Mouse (Mus musculus) lung, embryonic 16.5 days (tissue): ENCODE measurements at regions not wholly inside any gene's neighbourhood (a gene's known extent, or its start where the extent isn't known, plus 50 kb on each side); places are given as distances from the start of the nearest gene placed in this dataset.

ENCODE experiments used
- ATAC-seq: fragments of 200-750 bp; cut with Nextera tagmentation; 2 replicates; pipeline ENCODE4 v1.8.0; 2017; ENCODE audit warnings: low read depth, mild to moderate bottlenecking, moderate library complexity
- H3K27ac ChIP-seq: fragments of 300-500 bp; sonication (generic); 2 replicates; pipeline ENCODE4 v1.5.1; 2014; ENCODE audit warnings: mild to moderate bottlenecking, control low read depth, low read length
- H3K27me3 ChIP-seq: fragments of 300-500 bp; sonication (generic); 2 replicates; pipeline ENCODE4 v1.6.1; 2014; ENCODE audit warnings: low read depth, low read length, mixed read lengths; ENCODE audit not compliant: control insufficient read depth, insufficient read depth
- H3K36me3 ChIP-seq: fragments of 300-500 bp; sonication (generic); 2 replicates; pipeline ENCODE4 v1.6.1; 2014; ENCODE audit warnings: low read length; ENCODE audit not compliant: control insufficient read depth, insufficient read depth
- H3K4me1 ChIP-seq: fragments of 300-500 bp; sonication (generic); replicated peaks from 2 replicates; pipeline ENCODE4 v1.6.1; 2014; ENCODE audit warnings: low read length, mixed read lengths; ENCODE audit not compliant: control insufficient read depth, insufficient read depth
- H3K4me2 ChIP-seq: fragments of 300-500 bp; sonication (generic); 2 replicates; pipeline ENCODE4 v1.6.1; 2014; ENCODE audit warnings: low read depth, low read length, control low read depth
- H3K4me3 ChIP-seq: fragments of 300-500 bp; sonication (generic); 2 replicates; pipeline ENCODE4 v1.5.1; 2014; ENCODE audit warnings: mild to moderate bottlenecking, low read length, control low read depth
- H3K9ac ChIP-seq: fragments of 300-500 bp; sonication (generic); 2 replicates; pipeline ENCODE4 v1.6.1; 2014; ENCODE audit warnings: low read length, control low read depth
- H3K9me3 ChIP-seq: fragments of 300-500 bp; sonication (generic); 2 replicates; pipeline ENCODE4 v1.6.1; 2016; ENCODE audit warnings: low read length; ENCODE audit not compliant: control insufficient read depth
- WGBS: fragments of 180-500 bp; shearing (Covaris S2); extraction: QIAGEN DNeasy Blood & Tissue Kit; methylation state at CpG from one replicate; pipeline ENCODE4 v1.1.7; 2014; 5-methylcytosine and 5-hydroxymethylcytosine counted together

DNA sequence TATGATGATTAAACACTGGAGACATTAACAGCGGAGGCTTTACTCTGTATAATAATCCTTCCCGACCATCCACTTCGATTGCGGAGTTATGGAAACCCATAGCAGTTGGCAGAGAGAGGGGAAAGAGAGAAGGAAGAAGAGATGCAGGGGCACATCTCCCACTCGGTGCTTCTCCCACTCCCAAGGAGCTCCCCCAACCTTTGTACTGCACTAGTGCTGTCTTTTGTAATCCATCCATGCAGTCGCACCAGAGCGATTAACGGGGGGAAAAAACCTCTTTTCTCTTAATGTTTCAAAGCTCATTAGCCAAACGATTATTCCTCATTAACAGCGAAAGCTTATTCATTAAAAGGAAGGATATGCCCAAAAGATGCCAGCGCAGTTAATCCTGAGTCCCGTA lies 244.6 kb upstream of the Pmfbp1 start:
- H3K36me3 ChIP-seq, result no peaks in the 10 kb centered on the region
- 90% methylated on average over 12 of the region's 12 CpGs for WGBS
- no peaks in the 10 kb centered on the region for H3K4me1 ChIP-seq
- ATAC-seq, result no peak
- H3K4me2 ChIP-seq, result no peak overlapping the region
- H3K9me3 ChIP-seq, result no peaks in the 10 kb centered on the region
- H3K27me3 ChIP-seq, result no peaks in the 10 kb centered on the region
- no peak overlapping the region for H3K27ac ChIP-seq
- no peak overlapping the region for H3K9ac ChIP-seq
- H3K4me3 ChIP-seq, result no peak overlapping the region

DNA sequence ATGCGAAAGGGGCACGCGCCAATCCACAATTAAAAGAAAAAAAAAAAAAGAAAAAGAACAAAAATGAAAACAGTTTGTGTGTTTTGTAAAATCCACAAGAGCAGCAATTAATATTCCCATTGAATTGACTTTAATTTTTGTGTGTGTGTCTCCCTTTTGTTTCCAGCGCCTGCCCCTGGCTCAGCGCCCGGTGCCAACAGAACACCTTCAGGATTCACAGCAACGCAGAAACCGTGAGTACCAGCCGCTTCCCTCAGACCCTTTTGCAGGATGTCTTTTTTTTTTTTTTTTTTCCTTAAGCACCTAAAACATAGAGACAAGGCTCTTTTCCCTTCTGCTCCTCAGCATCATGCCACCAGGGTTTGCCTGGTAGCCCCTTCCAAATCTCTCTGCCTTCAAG lies 244.1 kb upstream of the Pmfbp1 start:
- no peak overlapping the region for H3K4me2 ChIP-seq
- no peak overlapping the region for H3K4me3 ChIP-seq
- no peak overlapping the region for H3K27ac ChIP-seq
- no peaks in the 10 kb centered on the region for H3K4me1 ChIP-seq
- H3K9me3 ChIP-seq, result no peaks in the 10 kb centered on the region
- 82% methylated on average over 9 of the region's 9 CpGs for WGBS
- no peak overlapping the region for H3K9ac ChIP-seq
- no peak for ATAC-seq
- H3K36me3 ChIP-seq, result no peaks in the 10 kb centered on the region
- no peaks in the 10 kb centered on the region for H3K27me3 ChIP-seq

DNA sequence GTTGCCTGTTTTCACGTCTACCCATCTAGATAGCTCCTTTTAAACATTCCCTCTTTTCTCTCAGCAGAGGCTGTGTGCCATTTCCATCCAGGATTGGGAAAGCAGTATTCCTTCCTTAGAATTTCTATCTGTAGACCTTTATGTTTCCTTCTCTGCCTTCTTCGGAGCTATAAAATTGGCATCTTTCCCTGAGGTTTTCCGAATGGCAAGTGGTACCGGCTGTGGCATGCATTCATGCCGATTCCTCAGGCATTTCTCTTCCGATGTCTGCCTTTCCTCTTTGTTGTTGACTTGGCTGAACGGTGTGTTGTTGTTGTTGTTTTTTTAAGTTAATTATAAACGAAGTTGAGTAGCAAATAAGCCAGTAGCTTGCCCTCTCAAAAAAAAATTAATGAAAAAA lies 243.3 kb upstream of the Pmfbp1 start:
- H3K27me3 ChIP-seq, result no peaks in the 10 kb centered on the region
- no peak for ATAC-seq
- H3K4me1 ChIP-seq, result no peaks in the 10 kb centered on the region
- H3K36me3 ChIP-seq, result no peaks in the 10 kb centered on the region
- H3K9me3 ChIP-seq, result no peaks in the 10 kb centered on the region
- no peak overlapping the region for H3K4me2 ChIP-seq
- H3K27ac ChIP-seq, result no peak overlapping the region
- no peak overlapping the region for H3K9ac ChIP-seq
- no peak overlapping the region for H3K4me3 ChIP-seq
- WGBS, result 74% methylated on average over 8 of the region's 8 CpGs

DNA sequence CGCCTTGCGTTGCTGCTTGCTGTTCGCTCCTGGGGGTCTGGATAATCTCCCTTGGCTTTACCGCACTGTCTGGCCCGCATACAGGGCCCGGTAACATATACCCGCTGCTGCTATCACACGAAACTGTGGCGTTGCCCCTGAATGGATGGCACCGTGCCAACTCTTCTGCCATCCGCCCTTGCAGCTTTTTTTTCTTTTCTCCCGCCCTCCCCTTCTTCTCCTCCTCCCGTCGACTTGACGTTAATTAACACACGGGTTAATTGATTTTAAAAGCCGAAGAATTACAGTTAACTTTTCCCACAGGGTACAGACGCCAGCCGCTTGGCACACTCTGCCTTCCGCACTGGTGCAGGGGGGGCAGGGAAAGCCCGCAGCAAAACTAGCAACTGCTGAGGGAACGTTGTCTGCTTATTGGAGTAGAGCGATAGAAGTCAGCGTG lies 242.4 kb upstream of the Pmfbp1 start:
- H3K4me1 ChIP-seq, result no peaks in the 10 kb centered on the region
- H3K27me3 ChIP-seq, result no peaks in the 10 kb centered on the region
- no peak overlapping the region for H3K27ac ChIP-seq
- no peak overlapping the region for H3K9ac ChIP-seq
- no peaks in the 10 kb centered on the region for H3K9me3 ChIP-seq
- 79% methylated on average over 24 of the region's 24 CpGs for WGBS
- H3K4me3 ChIP-seq, result no peak overlapping the region
- no peak for ATAC-seq
- H3K36me3 ChIP-seq, result no peaks in the 10 kb centered on the region
- H3K4me2 ChIP-seq, result 0 out of 2 replicates have a peak overlapping the region, but pooled peaks have one; percentile 8

DNA sequence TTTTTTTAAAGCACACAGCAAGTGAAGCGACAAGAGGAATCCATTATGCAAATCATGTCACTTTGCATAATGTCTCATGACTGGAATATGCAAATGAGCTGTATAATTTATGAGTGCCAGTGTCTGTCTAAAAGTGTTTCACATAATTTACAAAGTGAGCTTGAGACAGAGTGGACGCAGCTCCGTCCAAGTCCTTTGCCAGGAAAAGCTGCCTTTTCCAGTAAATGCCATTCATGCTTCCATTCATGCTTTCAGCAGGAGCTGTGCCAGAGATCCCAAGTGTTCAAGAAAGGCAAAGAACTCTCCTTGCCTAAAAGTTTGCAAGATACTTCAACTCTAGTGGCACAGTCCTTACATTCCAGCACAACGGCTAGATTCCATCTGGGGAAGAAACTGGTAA lies 241.4 kb upstream of the Pmfbp1 start:
- Histone ChIP-seq H3K27ac (no peak overlapping the region), H3K4me3 (no peak overlapping the region), H3K27me3 (no peaks in the 10 kb centered on the region), H3K36me3 (no peaks in the 10 kb centered on the region), H3K9me3 (no peaks in the 10 kb centered on the region), H3K9ac (no peak overlapping the region), H3K4me2 (no peak overlapping the region), H3K4me1 (no peaks in the 10 kb centered on the region)
- 40% methylated on average over 4 of the region's 4 CpGs for WGBS
- 0 out of 2 replicates have a peak, but pooled peaks have one; percentile 51 for ATAC-seq

DNA sequence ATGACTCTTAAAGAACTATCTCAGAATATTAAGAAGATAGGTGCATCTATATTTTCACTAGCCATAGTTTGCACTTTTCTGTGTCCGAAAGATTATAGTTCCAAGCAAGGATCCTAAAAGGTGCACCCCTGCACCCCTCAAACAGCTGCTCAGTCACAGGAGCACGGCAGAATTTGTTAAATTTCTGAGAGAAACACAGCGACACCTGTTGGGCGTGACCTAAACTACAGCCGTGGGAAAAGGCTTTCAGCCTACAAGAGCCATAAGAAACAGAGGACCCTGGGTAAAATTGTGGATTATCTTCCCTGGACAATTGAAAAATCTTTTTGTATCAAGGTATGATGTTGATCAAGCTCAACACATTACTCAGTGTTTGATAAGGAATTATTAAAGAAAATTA lies 214.7 kb upstream of the Pmfbp1 start:
- WGBS, result 16% methylated on average over 5 of the region's 5 CpGs
- ATAC-seq, result no peak

DNA sequence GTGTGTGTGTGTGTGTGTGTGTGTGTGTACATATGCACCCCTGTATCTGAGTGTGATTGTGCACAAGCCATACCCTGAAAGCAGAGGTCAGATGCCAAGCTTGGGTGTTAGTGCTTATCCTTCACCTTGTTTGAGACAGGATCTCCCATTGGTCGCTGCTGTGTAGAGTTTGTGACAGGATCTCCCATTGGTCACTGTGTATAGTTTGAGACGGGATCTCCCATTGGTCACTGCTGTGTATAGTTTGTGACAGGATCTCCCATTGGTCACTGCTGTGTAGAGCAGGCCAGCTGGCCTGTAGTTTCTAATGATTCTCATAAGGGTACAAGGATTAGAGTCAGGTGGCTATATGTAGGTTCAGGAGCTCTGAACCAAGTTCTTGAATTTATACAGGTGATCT lies 213.3 kb upstream of the Pmfbp1 start:
- H3K36me3 ChIP-seq, result no peaks in the 10 kb centered on the region
- H3K27ac ChIP-seq, result no peak overlapping the region
- H3K4me3 ChIP-seq, result no peak overlapping the region
- H3K4me1 ChIP-seq, result no peaks in the 10 kb centered on the region
- 83% methylated on average over 2 of the region's 2 CpGs for WGBS
- no peaks in the 10 kb centered on the region for H3K27me3 ChIP-seq
- no peaks in the 10 kb centered on the region for H3K9me3 ChIP-seq
- ATAC-seq, result no peak
- H3K9ac ChIP-seq, result no peak overlapping the region
- no peak overlapping the region for H3K4me2 ChIP-seq

More for the DNA sequence above, 214.7 kb upstream of the Pmfbp1 start:
- Histone ChIP-seq H3K9me3 (no peaks in the 10 kb centered on the region), H3K4me1 (no peaks in the 10 kb centered on the region), H3K27ac (no peak overlapping the region), H3K27me3 (no peaks in the 10 kb centered on the region), H3K4me2 (no peak overlapping the region), H3K9ac (no peak overlapping the region), H3K4me3 (no peak overlapping the region), H3K36me3 (no peaks in the 10 kb centered on the region)

DNA sequence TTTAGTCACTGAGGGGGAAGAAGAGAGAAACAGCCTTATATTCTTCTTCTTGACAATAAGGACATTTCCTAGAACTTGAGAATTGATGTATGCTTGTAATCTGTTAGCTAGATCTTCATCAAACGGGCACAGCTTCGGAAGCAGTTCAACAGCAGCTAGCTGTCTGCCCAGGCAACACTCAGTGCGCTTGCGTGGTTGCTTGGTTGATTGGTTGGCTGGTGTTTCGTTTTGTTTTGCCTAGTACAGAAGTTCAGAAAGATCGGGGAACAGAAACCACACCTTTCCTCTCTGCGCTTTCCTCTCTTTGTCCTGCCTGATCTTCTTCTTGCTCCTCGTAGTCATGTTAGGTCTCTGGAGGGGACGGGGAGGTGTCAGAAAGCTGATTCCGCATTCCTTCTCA lies 212.2 kb upstream of the Pmfbp1 start:
- H3K9ac ChIP-seq, result no peak overlapping the region
- H3K4me1 ChIP-seq, result no peaks in the 10 kb centered on the region
- H3K36me3 ChIP-seq, result no peaks in the 10 kb centered on the region
- WGBS, result 48% methylated on average over 10 of the region's 10 CpGs
- H3K27me3 ChIP-seq, result no peaks in the 10 kb centered on the region
- H3K27ac ChIP-seq, result no peak overlapping the region
- ATAC-seq, result no peak
- H3K9me3 ChIP-seq, result no peaks in the 10 kb centered on the region
- no peak overlapping the region for H3K4me3 ChIP-seq
- no peak overlapping the region for H3K4me2 ChIP-seq

DNA sequence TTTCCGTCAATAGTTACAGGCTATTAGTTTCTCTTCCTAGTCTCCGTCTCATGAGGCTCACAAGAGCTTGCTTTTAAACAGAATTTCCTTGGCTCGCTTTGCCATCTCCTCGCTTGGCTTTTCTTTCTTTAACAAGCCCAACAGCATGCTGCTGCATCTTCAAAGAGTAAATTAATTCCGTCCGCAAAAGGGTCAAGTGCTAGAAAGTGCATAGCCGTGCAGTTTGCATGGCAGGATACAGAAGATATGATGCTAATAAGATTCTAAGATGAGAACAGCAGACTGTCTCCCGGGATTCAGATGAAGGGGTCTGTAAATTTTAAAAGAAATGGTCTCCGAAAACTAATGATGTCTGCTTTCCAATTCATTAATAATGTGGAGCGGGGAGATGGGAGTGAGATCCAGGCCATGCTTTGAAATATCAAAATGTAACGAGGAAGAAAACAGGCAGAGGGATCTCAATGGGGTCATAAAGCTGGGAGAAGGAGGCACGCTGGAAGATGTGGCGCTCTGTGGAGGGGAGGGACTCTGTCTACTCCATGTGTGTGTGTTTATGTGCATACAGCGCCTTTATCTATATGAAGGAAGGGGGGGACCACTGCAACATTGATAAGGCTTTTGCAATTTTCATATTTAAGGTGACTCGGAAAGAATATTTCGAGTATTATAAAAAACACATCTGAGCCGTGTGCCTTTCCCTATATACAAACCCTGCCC lies 183.0 kb upstream of the Pmfbp1 start:
- H3K9ac ChIP-seq, result no peak overlapping the region
- no peaks in the 10 kb centered on the region for H3K27me3 ChIP-seq
- no peaks in the 10 kb centered on the region for H3K36me3 ChIP-seq
- no peak overlapping the region for H3K4me3 ChIP-seq
- no peak for ATAC-seq
- no peak overlapping the region for H3K4me2 ChIP-seq
- H3K4me1 ChIP-seq, result no peaks in the 10 kb centered on the region
- no peak overlapping the region for H3K27ac ChIP-seq
- H3K9me3 ChIP-seq, result no peaks in the 10 kb centered on the region
- WGBS, result 72% methylated on average over 17 of the region's 17 CpGs
